10 mouse cellular contexts compared by ENCODE assay signal in the genomic region with DNA sequence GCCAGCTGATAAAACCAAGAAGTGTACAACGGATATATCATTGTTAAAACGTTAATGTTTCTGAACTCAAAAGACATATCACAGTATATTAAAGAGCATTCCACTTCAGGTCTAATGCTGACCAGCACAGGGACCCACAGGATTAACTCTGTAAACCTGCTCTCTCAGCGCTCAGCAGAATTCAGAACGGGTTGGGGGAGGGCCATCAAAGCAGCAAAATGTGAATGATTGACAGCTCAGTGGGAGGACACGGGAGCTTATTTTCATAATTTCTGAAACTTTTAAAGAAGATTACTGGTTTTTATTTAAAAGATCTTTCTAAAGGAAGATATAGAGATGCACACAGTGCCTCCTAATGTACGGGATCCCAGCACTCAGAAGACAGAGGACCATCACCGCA.
"Had no signal": no experiment of that assay in that cellular context is flagged by ENCODE, and none has a peak within 500 bp of the region (broad histone marks: within the 10 kb centered on the region; RNA-seq: fewer than 3 reads in every experiment).

No protein-coding gene starts in this region.

- H3K36me3 ChIP-seq: limb, embryonic 15.5 days; liver, embryonic 12.5 days; midbrain, embryonic 10.5 days; neural tube, embryonic 13.5 days had no signal

- H3K27ac ChIP-seq: liver, embryonic 12.5 days; neural tube, embryonic 13.5 days had no signal

- H3K27me3 ChIP-seq: limb, embryonic 15.5 days; neural tube, embryonic 13.5 days had no signal

- H3K9ac ChIP-seq: limb, embryonic 15.5 days; liver, embryonic 12.5 days; lung, embryonic 14.5 days; neural tube, embryonic 13.5 days had no signal

- ATAC-seq: liver, embryonic 12.5 days; midbrain, embryonic 16.5 days had no signal

- H3K4me3 ChIP-seq: limb, embryonic 15.5 days; liver, embryonic 12.5 days; midbrain, embryonic 10.5 days; neural tube, embryonic 13.5 days had no signal

- H3K9me3 ChIP-seq: limb, embryonic 15.5 days; liver, embryonic 12.5 days; midbrain, embryonic 10.5 days; neural tube, embryonic 13.5 days had no signal

- H3K4me2 ChIP-seq: limb, embryonic 15.5 days; liver, embryonic 12.5 days; lung, embryonic 14.5 days; neural tube, embryonic 13.5 days had no signal

- DNase-seq: right cerebral cortex, postnatal 4 days; spleen, adult 18-20 months; thymus, adult 18-20 months; thymus, postnatal 14 days had no signal
